Mouse (Mus musculus): Measurements from ENCODE around the gene Cd207. TPM values are rescaled to one million over a fixed set of nuclear protein-coding genes. Genes with fewer than 3 reads are reported as not detected.

Gene Cd207
- polyA plus RNA-seq, 1 experiment from 2014 or later, result not detected

- Histone ChIP-seq H3K9me3 (ENCODE audit: control insufficient read depth, low read length) (no peaks in the 10 kb centered on the region), H3K4me2 (ENCODE audit: low read length) (peak overlapping the region; percentile 50), H3K27me3 (replicated peaks; ENCODE audit: control insufficient read depth, insufficient read depth, low read length) (peaks cover 100% of the 10 kb centered on the region), H3K27ac (ENCODE audit: low read depth) (no peak overlapping the region), H3K4me1 (replicated peaks; ENCODE audit: control insufficient read depth, insufficient read depth, low read length) (peaks cover 7% of the 10 kb centered on the region), H3K4me3 (ENCODE audit: low read depth, low read length) (0 out of 2 replicates have a peak overlapping the region, but pooled peaks have one; percentile 29), H3K36me3 (ENCODE audit: control insufficient read depth, insufficient read depth, low read length) (no peaks in the 10 kb centered on the region), H3K9ac (ENCODE audit: low read length) (no peak overlapping the region)
- ATAC-seq (replicated peaks; ENCODE audit: low FRiP score, low TSS enrichment, low read depth) (no peak), DNase-seq (ENCODE audit: low spot score) (no peak)
- 1% methylated on average over 45 of the region's 45 CpGs for WGBS
Observed at GRCm38 (mm10) chr6:83711725-83712475, 34.2 kb upstream of the Cd207 start.

GRCm38 (mm10) chr6:83711067-83711675, 33.5 kb upstream of the Cd207 start, which contains the start of gene Vax2:
TSS of gene Vax2 (plus strand) at chr6:83711264.
- ATAC-seq (replicated peaks; ENCODE audit: low FRiP score, low TSS enrichment, low read depth) (peak; percentile 76), DNase-seq (ENCODE audit: low spot score) (peak; percentile 90)
- WGBS, result under 1% methylated on average over 46 of the region's 46 CpGs
- Histone ChIP-seq H3K4me3 (ENCODE audit: low read depth, low read length) (peak within 1 kb of the TSS; percentile 29), H3K4me2 (ENCODE audit: low read length) (peak within 1 kb of the TSS; percentile 50), H3K9ac (ENCODE audit: low read length) (no peak within 1 kb of the TSS), H3K27me3 (replicated peaks; ENCODE audit: control insufficient read depth, insufficient read depth, low read length) (peaks cover 100% of the 10 kb centered on the region), H3K9me3 (ENCODE audit: control insufficient read depth, low read length) (no peaks in the 10 kb centered on the region), H3K36me3 (ENCODE audit: control insufficient read depth, insufficient read depth, low read length) (no peaks in the 10 kb centered on the region), H3K27ac (ENCODE audit: low read depth) (no peak within 1 kb of the TSS), H3K4me1 (replicated peaks; ENCODE audit: control insufficient read depth, insufficient read depth, low read length) (peaks cover 7% of the 10 kb centered on the region)

- no peak for DNase-seq (ENCODE audit: low spot score)
- H3K27ac ChIP-seq (ENCODE audit: low read depth), result no peak overlapping the region
- H3K36me3 ChIP-seq (ENCODE audit: control insufficient read depth, insufficient read depth, low read length), result no peaks in the 10 kb centered on the region
- peak overlapping the region; percentile 29 for H3K4me3 ChIP-seq (ENCODE audit: low read depth, low read length)
- H3K27me3 ChIP-seq (replicated peaks; ENCODE audit: control insufficient read depth, insufficient read depth, low read length), result peaks cover 100% of the 10 kb centered on the region
- ATAC-seq (replicated peaks; ENCODE audit: low FRiP score, low TSS enrichment, low read depth), result peak; percentile 69
- H3K4me1 ChIP-seq (replicated peaks; ENCODE audit: control insufficient read depth, insufficient read depth, low read length), result peaks cover 7% of the 10 kb centered on the region
- no peak overlapping the region for H3K9ac ChIP-seq (ENCODE audit: low read length)
- WGBS, result 1% methylated on average over 31 of the region's 32 CpGs
- H3K4me2 ChIP-seq (ENCODE audit: low read length), result peak overlapping the region; percentile 50
- no peaks in the 10 kb centered on the region for H3K9me3 ChIP-seq (ENCODE audit: control insufficient read depth, low read length)
Observed at GRCm38 (mm10) chr6:83710361-83711066, 32.9 kb upstream of the Cd207 start.

GRCm38 (mm10) chr6:83707738-83708510, 30.3 kb upstream of the Cd207 start:
- H3K4me3 ChIP-seq (ENCODE audit: low read depth, low read length), result no peak overlapping the region
- H3K9me3 ChIP-seq (ENCODE audit: control insufficient read depth, low read length), result no peaks in the 10 kb centered on the region
- no peaks in the 10 kb centered on the region for H3K36me3 ChIP-seq (ENCODE audit: control insufficient read depth, insufficient read depth, low read length)
- H3K27ac ChIP-seq (ENCODE audit: low read depth), result no peak overlapping the region
- peaks cover 7% of the 10 kb centered on the region for H3K4me1 ChIP-seq (replicated peaks; ENCODE audit: control insufficient read depth, insufficient read depth, low read length)
- no peak overlapping the region for H3K9ac ChIP-seq (ENCODE audit: low read length)
- WGBS, result 5% methylated on average over 6 of the region's 6 CpGs
- DNase-seq (ENCODE audit: low spot score), result no peak
- no peak for ATAC-seq (replicated peaks; ENCODE audit: low FRiP score, low TSS enrichment, low read depth)
- H3K27me3 ChIP-seq (replicated peaks; ENCODE audit: control insufficient read depth, insufficient read depth, low read length), result peaks cover 100% of the 10 kb centered on the region
- no peak overlapping the region for H3K4me2 ChIP-seq (ENCODE audit: low read length)

- Histone ChIP-seq H3K36me3 (ENCODE audit: control insufficient read depth, insufficient read depth, low read length) (no peaks in the 10 kb centered on the region), H3K27me3 (replicated peaks; ENCODE audit: control insufficient read depth, insufficient read depth, low read length) (peaks cover 95% of the 10 kb centered on the region)
- 17% methylated on average over 5 of the region's 5 CpGs for WGBS
Observed at GRCm38 (mm10) chr6:83704701-83705100, 27.0 kb upstream of the Cd207 start.

GRCm38 (mm10) chr6:83704294-83704693, 26.6 kb upstream of the Cd207 start:
- H3K4me1 ChIP-seq (replicated peaks; ENCODE audit: control insufficient read depth, insufficient read depth, low read length), result no peaks in the 10 kb centered on the region
- no peaks in the 10 kb centered on the region for H3K36me3 ChIP-seq (ENCODE audit: control insufficient read depth, insufficient read depth, low read length)
- whole genome bisulfite sequencing, result 20% methylated on average over 1 of the region's 1 CpGs
- H3K27me3 ChIP-seq (replicated peaks; ENCODE audit: control insufficient read depth, insufficient read depth, low read length), result peaks cover 95% of the 10 kb centered on the region
- DNase-seq (ENCODE audit: low spot score), result no peak
- no peak overlapping the region for H3K27ac ChIP-seq (ENCODE audit: low read depth)
- H3K9me3 ChIP-seq (ENCODE audit: control insufficient read depth, low read length), result no peaks in the 10 kb centered on the region
- H3K4me2 ChIP-seq (ENCODE audit: low read length), result no peak overlapping the region
- no peak overlapping the region for H3K4me3 ChIP-seq (ENCODE audit: low read depth, low read length)
- no peak overlapping the region for H3K9ac ChIP-seq (ENCODE audit: low read length)
- no peak for ATAC-seq (replicated peaks; ENCODE audit: low FRiP score, low TSS enrichment, low read depth)

More at GRCm38 (mm10) chr6:83704701-83705100, 27.0 kb upstream of the Cd207 start:
- DNase-seq (ENCODE audit: low spot score) (no peak), ATAC-seq (replicated peaks; ENCODE audit: low FRiP score, low TSS enrichment, low read depth) (no peak)
- no peaks in the 10 kb centered on the region for H3K4me1 ChIP-seq (replicated peaks; ENCODE audit: control insufficient read depth, insufficient read depth, low read length)
- no peaks in the 10 kb centered on the region for H3K9me3 ChIP-seq (ENCODE audit: control insufficient read depth, low read length)
- no peak overlapping the region for H3K4me2 ChIP-seq (ENCODE audit: low read length)
- H3K27ac ChIP-seq (ENCODE audit: low read depth), result no peak overlapping the region
- no peak overlapping the region for H3K4me3 ChIP-seq (ENCODE audit: low read depth, low read length)
- H3K9ac ChIP-seq (ENCODE audit: low read length), result no peak overlapping the region

- under 1% methylated on average over 10 of the region's 10 CpGs for WGBS
- ATAC-seq (replicated peaks; ENCODE audit: low FRiP score, low TSS enrichment, low read depth), result no peak
- Histone ChIP-seq H3K27me3 (replicated peaks; ENCODE audit: control insufficient read depth, insufficient read depth, low read length) (peaks cover 95% of the 10 kb centered on the region), H3K36me3 (ENCODE audit: control insufficient read depth, insufficient read depth, low read length) (no peaks in the 10 kb centered on the region), H3K9ac (ENCODE audit: low read length) (no peak overlapping the region), H3K4me3 (ENCODE audit: low read depth, low read length) (no peak overlapping the region), H3K4me1 (replicated peaks; ENCODE audit: control insufficient read depth, insufficient read depth, low read length) (no peaks in the 10 kb centered on the region), H3K9me3 (ENCODE audit: control insufficient read depth, low read length) (no peaks in the 10 kb centered on the region), H3K4me2 (ENCODE audit: low read length) (no peak overlapping the region), H3K27ac (ENCODE audit: low read depth) (no peak overlapping the region)
- peak; percentile 74 for DNase-seq (ENCODE audit: low spot score)
Observed at GRCm38 (mm10) chr6:83703722-83704078, 26.0 kb upstream of the Cd207 start.

GRCm38 (mm10) chr6:83703000-83703721, 25.5 kb upstream of the Cd207 start:
- Histone ChIP-seq H3K4me1 (replicated peaks; ENCODE audit: control insufficient read depth, insufficient read depth, low read length) (no peaks in the 10 kb centered on the region), H3K4me3 (ENCODE audit: low read depth, low read length) (no peak overlapping the region), H3K9me3 (ENCODE audit: control insufficient read depth, low read length) (no peaks in the 10 kb centered on the region), H3K27me3 (replicated peaks; ENCODE audit: control insufficient read depth, insufficient read depth, low read length) (peaks cover 95% of the 10 kb centered on the region), H3K36me3 (ENCODE audit: control insufficient read depth, insufficient read depth, low read length) (no peaks in the 10 kb centered on the region), H3K27ac (ENCODE audit: low read depth) (no peak overlapping the region), H3K4me2 (ENCODE audit: low read length) (no peak overlapping the region), H3K9ac (ENCODE audit: low read length) (no peak overlapping the region)
- ATAC-seq (replicated peaks; ENCODE audit: low FRiP score, low TSS enrichment, low read depth), result no peak
- no peak for DNase-seq (ENCODE audit: low spot score)
- WGBS, result 2% methylated on average over 27 of the region's 27 CpGs

All from intestine, embryonic 14.5 days (tissue).